Mouse (Mus musculus) CD4-positive naive resting alpha-beta T cell, adult 76 days (primary cell): ENCODE results near the gene Ankrd50. TPM values are rescaled to one million over a fixed set of nuclear protein-coding genes. Genes with fewer than 3 reads are reported as not detected.

ENCODE experiments used
- total RNA-seq: library from RNA; stranded (reverse); gene quantifications from one replicate; pipeline ENCODE4 v1.2.4, GENCODE M21; 2023

Gene Ankrd50
- 128 TPM for total RNA-seq

GRCm38 (mm10) chr3:38484191-38485106, at the start of gene Ankrd50:
Gene Ankrd50, minus strand, starts transcription at chr3:38484844.

